Mouse (Mus musculus) lung, embryonic 14.5 days (tissue): ENCODE data around the gene Dio1. TPM values are rescaled to one million over a fixed set of nuclear protein-coding genes. Genes with fewer than 3 reads are reported as not detected.

Source experiments
- ATAC-seq: fragments of 200-750 bp; cut with Nextera tagmentation; 2 replicates; pipeline ENCODE4 v1.8.0; 2017; ENCODE audit warnings: mild to moderate bottlenecking, moderate TSS enrichment, moderate library complexity; ENCODE audit not compliant: insufficient read depth
- DNase-seq: peaks from one replicate; pipeline ENCODE4 v3.0.0-alpha.2; 2015
- H3K27ac ChIP-seq: fragments of 300-500 bp; sonication (generic); 2 replicates; pipeline ENCODE4 v1.5.1; 2014; ENCODE audit warnings: low read depth, mild to moderate bottlenecking, moderate library complexity
- H3K27me3 ChIP-seq: fragments of 300-500 bp; sonication (generic); 2 replicates; pipeline ENCODE4 v1.6.1; 2014; ENCODE audit warnings: low read length, control low read depth; ENCODE audit not compliant: insufficient read depth
- H3K36me3 ChIP-seq: fragments of 300-500 bp; sonication (generic); 2 replicates; pipeline ENCODE4 v1.6.1; 2014; ENCODE audit warnings: control low read depth; ENCODE audit not compliant: insufficient read depth
- H3K4me1 ChIP-seq: fragments of 300-500 bp; sonication (generic); 2 replicates; pipeline ENCODE4 v1.6.1; 2014; ENCODE audit warnings: antibody characterized with exemption, control low read depth; ENCODE audit not compliant: insufficient read depth
- H3K4me2 ChIP-seq: fragments of 300-500 bp; sonication (generic); 2 replicates; pipeline ENCODE4 v1.6.1; 2014; ENCODE audit warnings: mild to moderate bottlenecking
- H3K4me3 ChIP-seq: fragments of 300-500 bp; sonication (generic); 2 replicates; pipeline ENCODE4 v1.5.1; 2014; ENCODE audit warnings: low read depth, low read length
- H3K9ac ChIP-seq: fragments of 300-500 bp; sonication (generic); 2 replicates; pipeline ENCODE4 v1.6.1; 2014
- H3K9me3 ChIP-seq: fragments of 300-500 bp; sonication (generic); 2 replicates; pipeline ENCODE4 v1.6.1; 2016; ENCODE audit warnings: low read depth, low read length, control low read depth
- CTCF ChIP-seq: IDR thresholded peaks from 2 replicates; pipeline ENCODE4 v1.5.1; 2016; ENCODE audit warnings: antibody characterized with exemption, low read depth
- WGBS: fragments of 180-500 bp; shearing (Covaris S2); extraction: QIAGEN DNeasy Blood & Tissue Kit; methylation state at CpG from one replicate; pipeline ENCODE4 v1.1.7; 2014; 5-methylcytosine and 5-hydroxymethylcytosine counted together
- polyA plus RNA-seq: library from polyadenylated mRNA; unstranded; fragments of >200 nt; fragmentation: Nextera tagmentation; extraction: Ambion mirVana; gene quantifications from 2 replicates; pipeline ENCODE4 v1.2.1, GENCODE M21; 2014

Gene Dio1
- polyA plus RNA-seq, 1 experiment from 2014 or later: not detected

DNA sequence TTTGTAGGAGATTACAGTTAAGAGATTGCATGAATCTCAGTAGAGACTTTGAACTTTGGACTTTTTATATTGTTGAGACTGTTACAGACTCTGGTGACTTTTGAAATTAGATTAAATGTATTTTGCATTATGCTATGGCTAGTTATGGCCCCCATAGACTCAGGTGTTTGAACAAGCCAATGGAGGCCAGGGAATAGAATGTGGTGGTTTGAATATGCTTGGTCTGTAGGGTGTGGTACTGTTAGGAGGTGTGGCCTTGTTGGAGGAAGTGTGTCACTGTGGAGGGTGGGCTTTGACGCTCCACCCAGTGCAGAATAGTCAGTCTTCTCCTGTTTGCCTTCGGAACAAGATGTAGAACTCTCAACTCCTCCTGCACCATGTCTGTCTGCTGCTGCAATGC is 16.1 kb upstream of the Dio1 start:
- Histone ChIP-seq H3K9me3 (no peaks in the 10 kb centered on the region), H3K4me2 (no peak overlapping the region), H3K27me3 (no peaks in the 10 kb centered on the region), H3K4me1 (no peaks in the 10 kb centered on the region), H3K9ac (no peak overlapping the region), H3K4me3 (no peak overlapping the region), H3K36me3 (peaks cover 38% of the 10 kb centered on the region), H3K27ac (no peak overlapping the region)
- no peak for ATAC-seq
- no peak for DNase-seq
- no peak for TF ChIP-seq CTCF
- WGBS: 91% methylated on average over 2 of the region's 2 CpGs

DNA sequence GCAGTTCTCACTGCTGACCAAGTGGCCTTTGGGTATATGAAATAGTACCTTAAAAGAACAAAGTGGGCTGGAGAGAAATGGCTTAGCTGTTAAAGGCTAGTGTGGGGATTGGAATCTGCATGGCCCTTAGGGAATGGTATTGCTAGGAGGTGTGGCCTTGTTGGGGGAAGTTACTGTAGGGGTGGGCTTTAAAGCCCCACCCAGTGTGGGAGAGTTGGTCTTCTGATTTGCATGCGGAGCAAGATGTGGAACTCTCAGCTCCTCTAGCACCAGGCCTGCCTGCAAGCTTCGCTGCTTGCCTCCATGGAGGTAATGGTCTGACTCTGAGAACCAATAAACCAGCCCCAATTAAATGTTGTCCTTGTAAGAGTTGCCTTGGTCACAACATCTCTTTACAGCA is 14.1 kb upstream of the Dio1 start:
- ATAC-seq (no peak), DNase-seq (no peak)
- no peak overlapping the region for H3K27ac ChIP-seq
- H3K36me3 ChIP-seq: peaks cover 34% of the 10 kb centered on the region
- no peak overlapping the region for H3K4me3 ChIP-seq
- H3K27me3 ChIP-seq: no peaks in the 10 kb centered on the region
- no peak overlapping the region for H3K4me2 ChIP-seq
- H3K9ac ChIP-seq: no peak overlapping the region
- H3K4me1 ChIP-seq: no peaks in the 10 kb centered on the region
- H3K9me3 ChIP-seq: no peaks in the 10 kb centered on the region
- 79% methylated on average over 2 of the region's 2 CpGs for WGBS
- no peak for TF ChIP-seq CTCF

DNA sequence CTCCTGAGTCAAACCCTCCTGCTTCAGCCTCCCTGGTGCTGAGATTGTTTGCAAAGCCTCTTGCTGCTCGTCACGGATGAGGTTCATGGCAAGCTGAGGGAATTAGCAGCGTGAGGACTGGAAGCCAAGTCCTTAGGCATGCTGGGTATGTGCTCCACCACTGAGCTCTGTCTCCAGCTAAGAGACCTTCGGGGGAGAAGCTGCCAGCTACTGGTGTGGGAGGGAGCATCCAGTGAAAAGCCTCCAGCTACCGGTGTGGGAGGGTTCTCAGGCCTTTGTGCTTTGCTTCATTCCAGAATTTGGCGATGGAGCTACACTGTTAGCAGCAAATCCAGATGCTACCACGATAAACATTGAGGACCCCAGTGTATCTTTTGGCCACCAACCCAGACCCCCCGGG is 11.7 kb upstream of the Dio1 start:
- Histone ChIP-seq H3K9ac (no peak overlapping the region), H3K4me2 (no peak overlapping the region), H3K4me3 (no peak overlapping the region), H3K36me3 (peaks cover 28% of the 10 kb centered on the region), H3K27ac (no peak overlapping the region), H3K4me1 (peaks cover 5% of the 10 kb centered on the region; the same call in 1 of the 2 replicates), H3K9me3 (no peaks in the 10 kb centered on the region), H3K27me3 (no peaks in the 10 kb centered on the region)
- no peak for DNase-seq
- ATAC-seq: no peak
- 73% methylated on average over 8 of the region's 8 CpGs for WGBS
- no peak for TF ChIP-seq CTCF

DNA sequence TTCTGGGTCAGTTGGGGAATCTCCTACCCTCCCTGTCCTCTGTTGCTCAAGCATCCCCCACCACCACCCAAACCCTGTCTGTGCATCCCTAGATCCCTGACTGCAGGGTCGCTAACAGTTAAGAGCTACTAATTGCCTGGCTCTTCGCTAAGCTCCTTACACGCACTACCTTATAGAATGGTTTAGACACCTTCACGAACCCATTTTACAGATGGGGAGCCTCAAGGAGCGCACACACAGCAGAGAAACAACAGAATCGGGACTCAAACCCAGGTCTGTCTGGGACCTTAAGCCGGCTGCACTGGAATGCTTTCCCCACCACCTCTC is 7.5 kb upstream of the Dio1 start:
- peak overlapping the region; percentile 48 for H3K9ac ChIP-seq
- peak overlapping the region; percentile 74 for H3K4me2 ChIP-seq
- no peak for TF ChIP-seq CTCF
- peaks cover 5% of the 10 kb centered on the region; the same call in 1 of the 2 replicates for H3K4me1 ChIP-seq
- peak overlapping the region; percentile 50 for H3K4me3 ChIP-seq
- DNase-seq (no peak), ATAC-seq (no peak)
- no peak overlapping the region for H3K27ac ChIP-seq
- no peaks in the 10 kb centered on the region for H3K9me3 ChIP-seq
- 7% methylated on average over 7 of the region's 7 CpGs for WGBS
- no peaks in the 10 kb centered on the region for H3K27me3 ChIP-seq
- peaks cover 4% of the 10 kb centered on the region; the same call in 1 of the 2 replicates for H3K36me3 ChIP-seq

DNA sequence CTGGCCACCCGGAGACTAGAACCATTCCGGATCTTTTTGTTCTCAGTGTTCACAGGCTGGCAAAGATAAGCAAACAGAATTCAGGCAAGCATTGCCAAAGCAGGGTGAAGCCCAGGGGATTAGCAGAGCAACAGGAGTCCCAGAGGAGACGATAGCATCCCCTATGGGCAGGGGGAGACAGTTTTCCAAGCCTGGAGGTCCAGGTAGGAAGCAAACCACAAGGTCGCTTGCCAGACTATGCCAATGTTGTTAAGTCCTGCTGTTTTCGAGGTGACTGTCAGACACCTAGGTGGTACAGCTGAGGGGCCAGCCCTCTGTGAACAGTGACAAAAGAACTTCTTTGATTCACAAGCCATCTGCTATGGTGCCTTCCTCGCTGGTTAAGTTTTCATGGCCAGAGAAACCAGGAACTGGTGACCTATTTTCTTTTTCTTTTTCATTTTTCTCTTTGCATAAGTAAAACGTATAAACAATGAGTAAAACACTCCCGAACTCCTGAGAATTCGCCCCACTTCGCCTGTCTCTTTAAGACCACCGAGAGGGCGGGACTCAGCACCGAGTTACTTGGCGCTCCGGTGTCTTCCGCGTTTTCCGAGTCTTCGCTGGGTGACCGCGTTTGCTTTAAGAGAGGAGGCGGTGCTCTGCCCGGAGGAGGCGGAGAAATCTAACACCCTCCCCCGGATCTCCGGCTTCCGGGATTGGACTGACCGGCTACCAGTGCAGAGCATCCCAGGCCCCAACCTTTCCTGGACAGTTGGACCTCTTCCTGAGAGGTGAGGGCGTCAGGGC is 6.9 kb upstream of the Dio1 start, which contains the start of gene Yipf1:
Gene Yipf1, plus strand, starts transcription at position 674 of the 789 bp plus-strand sequence.
- Histone ChIP-seq H3K27ac (peak within 1 kb of the TSS; percentile 43; the same call in 1 of the 2 replicates), H3K4me3 (peak within 1 kb of the TSS; percentile 50), H3K4me1 (peaks cover 5% of the 10 kb centered on the region; the same call in 1 of the 2 replicates), H3K9ac (peak within 1 kb of the TSS; percentile 60), H3K36me3 (peaks cover 2% of the 10 kb centered on the region; the same call in 1 of the 2 replicates), H3K27me3 (no peaks in the 10 kb centered on the region), H3K9me3 (no peaks in the 10 kb centered on the region), H3K4me2 (peak within 1 kb of the TSS; percentile 74)
- peak; percentile 58 for TF ChIP-seq CTCF
- WGBS: under 1% methylated on average over 29 of the region's 29 CpGs
- peak; percentile 96 for DNase-seq
- peak; percentile 95 for ATAC-seq

DNA sequence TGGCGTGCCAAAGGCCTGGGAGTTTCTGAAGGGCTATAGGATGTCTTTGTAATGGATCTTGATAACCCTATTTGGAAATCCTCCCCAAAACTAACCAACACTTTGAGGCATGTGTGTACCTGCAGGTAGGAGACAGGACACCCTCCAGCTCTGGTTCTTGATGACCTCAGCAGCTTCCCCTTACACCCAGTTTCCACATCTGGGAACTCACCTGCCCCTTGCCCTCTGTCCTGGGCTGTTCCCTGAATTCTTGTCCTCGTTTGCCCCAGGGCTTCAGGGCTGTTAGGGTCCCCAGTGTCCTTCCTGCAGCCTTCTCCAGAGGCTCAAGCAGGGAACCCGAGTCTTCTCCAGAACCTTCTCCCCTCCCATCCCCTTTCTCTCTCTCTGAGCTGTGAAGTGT is 3.4 kb downstream of the Dio1 start:
- WGBS: 58% methylated on average over 3 of the region's 3 CpGs
- H3K27ac ChIP-seq: no peak overlapping the region
- DNase-seq (no peak), ATAC-seq (no peak)
- no peak overlapping the region for H3K9ac ChIP-seq
- no peaks in the 10 kb centered on the region for H3K36me3 ChIP-seq
- H3K27me3 ChIP-seq: no peaks in the 10 kb centered on the region
- no peaks in the 10 kb centered on the region for H3K4me1 ChIP-seq
- no peak for TF ChIP-seq CTCF
- H3K4me2 ChIP-seq: no peak overlapping the region
- no peaks in the 10 kb centered on the region for H3K9me3 ChIP-seq
- no peak overlapping the region for H3K4me3 ChIP-seq

DNA sequence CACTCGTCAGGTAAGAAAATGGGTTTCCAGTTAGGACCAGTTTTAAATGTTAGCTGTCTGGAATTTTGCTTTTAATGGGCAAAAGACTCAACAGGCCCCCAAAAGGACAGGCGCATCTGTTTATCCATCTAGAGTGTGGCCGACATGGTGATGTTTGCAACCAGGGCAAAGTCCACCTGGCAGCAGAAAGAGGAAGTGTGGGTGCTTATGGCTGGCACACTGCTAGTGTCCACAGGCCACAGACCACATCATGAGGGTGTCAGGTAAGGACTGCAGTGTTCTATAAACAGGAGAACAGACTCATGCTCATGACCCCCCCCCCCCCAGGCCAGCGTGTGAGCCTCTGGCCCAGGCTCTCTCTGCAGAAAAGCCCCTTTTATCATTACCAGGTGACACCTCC is 4.1 kb downstream of the Dio1 start:
- ATAC-seq: no peak

More for the DNA sequence above, 4.1 kb downstream of the Dio1 start:
- Histone ChIP-seq H3K9ac (no peak overlapping the region), H3K4me1 (no peaks in the 10 kb centered on the region), H3K4me2 (no peak overlapping the region), H3K27me3 (no peaks in the 10 kb centered on the region), H3K27ac (no peak overlapping the region), H3K36me3 (no peaks in the 10 kb centered on the region), H3K9me3 (no peaks in the 10 kb centered on the region), H3K4me3 (no peak overlapping the region)
- 68% methylated on average over 4 of the region's 4 CpGs for WGBS
- DNase-seq: no peak
- no peak for TF ChIP-seq CTCF
